Mouse (Mus musculus) forebrain, embryonic 16.5 days (tissue): Measurements from ENCODE around the gene March6. TPM values are rescaled to one million over a fixed set of nuclear protein-coding genes. Genes with fewer than 3 reads are reported as not detected.
A peak's percentile ranks its signal among the peaks of the same experiment; 100 is the strongest.

Experiments used
- ATAC-seq: fragments of 200-750 bp; cut with Nextera tagmentation; 2 replicates; pipeline ENCODE4 v1.8.0; 2017; ENCODE audit warnings: mild to moderate bottlenecking, moderate library complexity
- H3K27ac ChIP-seq: fragments of 300-500 bp; sonication (generic); 2 replicates; pipeline ENCODE4 v1.5.1; 2014; ENCODE audit warnings: low read length, control low read depth
- H3K27me3 ChIP-seq: fragments of 300-500 bp; sonication (generic); replicated peaks from 2 replicates; pipeline ENCODE4 v1.6.1; 2014; ENCODE audit warnings: low read length; ENCODE audit not compliant: control insufficient read depth, insufficient read depth
- H3K36me3 ChIP-seq: fragments of 300-500 bp; sonication (generic); 2 replicates; pipeline ENCODE4 v1.6.1; 2014; ENCODE audit not compliant: control insufficient read depth, insufficient read depth
- H3K4me1 ChIP-seq: fragments of 300-500 bp; sonication (generic); replicated peaks from 2 replicates; pipeline ENCODE4 v1.6.1; 2014; ENCODE audit warnings: low read length; ENCODE audit not compliant: control insufficient read depth, insufficient read depth
- H3K4me2 ChIP-seq: fragments of 300-500 bp; sonication (generic); 2 replicates; pipeline ENCODE4 v1.6.1; 2014; ENCODE audit warnings: mild to moderate bottlenecking, low read length, control low read depth
- H3K4me3 ChIP-seq: fragments of 300-500 bp; sonication (generic); replicated peaks from 2 replicates; pipeline ENCODE4 v1.5.1; 2014; ENCODE audit warnings: mild to moderate bottlenecking, low read length, control low read depth
- H3K9ac ChIP-seq: fragments of 300-500 bp; sonication (generic); replicated peaks from 2 replicates; pipeline ENCODE4 v1.6.1; 2014; ENCODE audit warnings: low read depth, low read length, control low read depth
- H3K9me3 ChIP-seq: fragments of 300-500 bp; sonication (generic); 2 replicates; pipeline ENCODE4 v1.6.1; 2016; ENCODE audit warnings: low read length; ENCODE audit not compliant: control insufficient read depth
- WGBS: fragments of 180-500 bp; shearing (Covaris S2); extraction: QIAGEN DNeasy Blood & Tissue Kit; methylation state at CpG from one replicate; pipeline ENCODE4 v1.1.7; 2014; 5-methylcytosine and 5-hydroxymethylcytosine counted together
- polyA plus RNA-seq: library from polyadenylated mRNA; unstranded; fragments of >200 nt; fragmentation: Nextera tagmentation; extraction: Ambion mirVana; gene quantifications from 2 replicates; pipeline ENCODE4 v1.2.1, GENCODE M21; 2015

Gene March6
- polyA plus RNA-seq, 1 experiment from 2014 or later: 95.4 TPM

GRCm38 (mm10) chr15:31546291-31546690 is 15.4 kb upstream of the March6 start:
- no peak for ATAC-seq
- no peaks in the 10 kb centered on the region for H3K36me3 ChIP-seq
- no peak overlapping the region for H3K27ac ChIP-seq
- no peak overlapping the region for H3K4me3 ChIP-seq
- no peak overlapping the region for H3K4me2 ChIP-seq
- no peak overlapping the region for H3K9ac ChIP-seq
- peaks cover 7% of the 10 kb centered on the region; the same call in 1 of the 2 replicates for H3K4me1 ChIP-seq
- H3K9me3 ChIP-seq: no peaks in the 10 kb centered on the region
- no peaks in the 10 kb centered on the region for H3K27me3 ChIP-seq
- WGBS: 77% methylated on average over 6 of the region's 6 CpGs

GRCm38 (mm10) chr15:31545058-31545457 is 14.2 kb upstream of the March6 start:
- no peaks in the 10 kb centered on the region for H3K36me3 ChIP-seq

GRCm38 (mm10) chr15:31543246-31543645 is 12.4 kb upstream of the March6 start:
- no peak overlapping the region for H3K9ac ChIP-seq
- H3K27me3 ChIP-seq: no peaks in the 10 kb centered on the region
- no peaks in the 10 kb centered on the region for H3K9me3 ChIP-seq
- no peak overlapping the region for H3K4me2 ChIP-seq
- H3K4me3 ChIP-seq: no peak overlapping the region
- H3K4me1 ChIP-seq: peaks cover 13% of the 10 kb centered on the region
- H3K27ac ChIP-seq: no peak overlapping the region
- H3K36me3 ChIP-seq: no peaks in the 10 kb centered on the region
- no peak for ATAC-seq
- 10% methylated on average over 3 of the region's 3 CpGs for WGBS

More at GRCm38 (mm10) chr15:31545058-31545457, 14.2 kb upstream of the March6 start:
- Histone ChIP-seq H3K27me3 (no peaks in the 10 kb centered on the region), H3K9ac (no peak overlapping the region), H3K9me3 (no peaks in the 10 kb centered on the region), H3K4me1 (peaks cover 11% of the 10 kb centered on the region), H3K4me2 (no peak overlapping the region), H3K4me3 (no peak overlapping the region), H3K27ac (no peak overlapping the region)
- no peak for ATAC-seq
- WGBS: 77% methylated on average over 1 of the region's 1 CpGs

GRCm38 (mm10) chr15:31542013-31542958 is 11.4 kb upstream of the March6 start:
- no peak overlapping the region for H3K27ac ChIP-seq
- no peaks in the 10 kb centered on the region for H3K36me3 ChIP-seq
- no peak overlapping the region for H3K4me2 ChIP-seq
- no peak overlapping the region for H3K4me3 ChIP-seq
- no peak overlapping the region for H3K9ac ChIP-seq
- no peaks in the 10 kb centered on the region for H3K27me3 ChIP-seq
- peaks cover 13% of the 10 kb centered on the region for H3K4me1 ChIP-seq
- H3K9me3 ChIP-seq: no peaks in the 10 kb centered on the region
- ATAC-seq: no peak
- whole genome bisulfite sequencing: 5% methylated on average over 10 of the region's 10 CpGs

- Histone ChIP-seq H3K4me1 (peaks cover 23% of the 10 kb centered on the region), H3K4me3 (no peak overlapping the region), H3K36me3 (no peaks in the 10 kb centered on the region), H3K27ac (no peak overlapping the region), H3K27me3 (no peaks in the 10 kb centered on the region), H3K4me2 (no peak overlapping the region), H3K9ac (no peak overlapping the region), H3K9me3 (no peaks in the 10 kb centered on the region)
- no peak for ATAC-seq
- WGBS: 68% methylated on average over 1 of the region's 1 CpGs
Observed at GRCm38 (mm10) chr15:31540513-31540802, 9.6 kb upstream of the March6 start.

GRCm38 (mm10) chr15:31539643-31540512 is 9.0 kb upstream of the March6 start:
- Histone ChIP-seq H3K27ac (no peak overlapping the region), H3K9me3 (no peaks in the 10 kb centered on the region), H3K27me3 (no peaks in the 10 kb centered on the region), H3K36me3 (no peaks in the 10 kb centered on the region), H3K4me3 (no peak overlapping the region), H3K4me2 (no peak overlapping the region), H3K4me1 (peaks cover 24% of the 10 kb centered on the region), H3K9ac (no peak overlapping the region)
- ATAC-seq: no peak
- 81% methylated on average over 9 of the region's 9 CpGs for WGBS

GRCm38 (mm10) chr15:31538346-31538745 is 7.5 kb upstream of the March6 start:
- no peak overlapping the region for H3K4me3 ChIP-seq
- 83% methylated on average over 3 of the region's 3 CpGs for WGBS
- no peak overlapping the region for H3K27ac ChIP-seq
- H3K4me2 ChIP-seq: no peak overlapping the region
- no peaks in the 10 kb centered on the region for H3K9me3 ChIP-seq
- no peak for ATAC-seq
- H3K27me3 ChIP-seq: no peaks in the 10 kb centered on the region
- no peaks in the 10 kb centered on the region for H3K36me3 ChIP-seq
- H3K9ac ChIP-seq: no peak overlapping the region
- peaks cover 24% of the 10 kb centered on the region for H3K4me1 ChIP-seq

GRCm38 (mm10) chr15:31537706-31538105 is 6.9 kb upstream of the March6 start:
- Histone ChIP-seq H3K4me2 (no peak overlapping the region), H3K9me3 (no peaks in the 10 kb centered on the region), H3K27me3 (no peaks in the 10 kb centered on the region), H3K4me3 (no peak overlapping the region), H3K4me1 (peaks cover 24% of the 10 kb centered on the region), H3K36me3 (no peaks in the 10 kb centered on the region), H3K27ac (no peak overlapping the region), H3K9ac (no peak overlapping the region)
- no peak for ATAC-seq
- 91% methylated on average over 2 of the region's 2 CpGs for WGBS

- Histone ChIP-seq H3K36me3 (no peaks in the 10 kb centered on the region), H3K9ac (no peak overlapping the region), H3K4me2 (peak overlapping the region; percentile 4; the same call in 1 of the 2 replicates), H3K4me3 (no peak overlapping the region), H3K27ac (no peak overlapping the region), H3K4me1 (peaks cover 24% of the 10 kb centered on the region), H3K9me3 (no peaks in the 10 kb centered on the region), H3K27me3 (no peaks in the 10 kb centered on the region)
- ATAC-seq: peak; percentile 60
- under 1% methylated on average over 7 of the region's 7 CpGs for WGBS
Observed at GRCm38 (mm10) chr15:31536051-31536737, 5.3 kb upstream of the March6 start.
